Mouse (Mus musculus): ENCODE measurements at regions not wholly inside any gene's neighbourhood (a gene's known extent, or its start where the extent isn't known, plus 50 kb on each side); places are given as distances from the start of the nearest gene placed in this dataset.

DNA sequence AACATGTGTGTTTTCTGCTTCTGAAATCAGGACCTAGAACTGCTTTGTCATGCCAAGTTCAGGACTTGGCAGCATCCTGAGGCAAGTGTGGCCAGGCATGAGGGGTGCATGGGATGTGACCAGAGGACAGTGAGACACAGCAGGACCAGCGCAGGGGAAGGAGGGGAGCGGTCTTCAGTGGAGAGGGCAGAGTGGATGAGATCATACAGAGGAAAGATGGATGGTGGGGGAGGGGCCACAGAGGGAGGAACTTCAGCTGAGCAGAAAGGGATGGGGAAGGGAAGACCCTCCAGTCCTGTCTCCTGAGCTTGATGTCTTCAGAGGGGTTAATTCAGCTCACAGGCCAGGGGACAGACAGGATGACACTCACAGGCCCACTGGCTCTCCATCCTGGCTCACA, 81.0 kb downstream of the Cryba4 start:
- TF ChIP-seq CTCF (IDR thresholded peaks at IDR 0.05; ENCODE audit: low read depth) (no peak), EP300 (IDR thresholded peaks at IDR 0.05; ENCODE audit: low read depth) (no peak)

Data from liver, postnatal 0 days (tissue).